Mouse (Mus musculus): ENCODE measurements around the gene Plekho2. TPM values are rescaled to one million over a fixed set of nuclear protein-coding genes. Genes with fewer than 3 reads are reported as not detected.

Plekho2 gene
- polyA plus RNA-seq, 1 experiment from 2014 or later: 29.5 TPM

DNA sequence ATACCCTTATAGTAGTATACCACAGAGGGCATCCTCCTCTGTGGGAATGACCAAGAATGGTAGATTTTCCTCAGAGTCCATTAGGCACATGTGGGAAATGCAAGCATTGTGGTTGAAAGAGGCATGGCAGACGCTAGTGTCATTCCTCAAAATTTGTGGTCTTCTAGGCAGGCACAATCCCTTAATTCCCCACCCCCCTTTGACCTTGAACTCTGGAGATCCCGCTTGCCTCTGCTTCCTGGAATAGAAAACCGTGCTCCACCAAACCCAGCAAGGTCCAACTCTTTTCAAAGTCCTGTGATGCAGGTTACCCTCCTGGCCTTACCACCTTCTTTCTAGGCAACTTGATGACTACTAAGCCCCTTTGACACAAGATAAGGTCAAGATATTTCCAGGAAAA lies 12.9 kb upstream of the Plekho2 start:
- H3K4me2 ChIP-seq: no peak overlapping the region
- no peaks in the 10 kb centered on the region for H3K27me3 ChIP-seq (replicated peaks; ENCODE audit: control insufficient read depth, insufficient read depth, low read length)
- DNase-seq (ENCODE audit: low spot score) (no peak), ATAC-seq (replicated peaks; ENCODE audit: low FRiP score) (no peak)
- no peak overlapping the region for H3K27ac ChIP-seq (ENCODE audit: low read depth, low read length)
- no peak overlapping the region for H3K4me3 ChIP-seq (ENCODE audit: low read depth, low read length)
- H3K36me3 ChIP-seq (ENCODE audit: control insufficient read depth, insufficient read depth, low read length): peaks cover 45% of the 10 kb centered on the region
- H3K9me3 ChIP-seq (ENCODE audit: control insufficient read depth, low read length): no peaks in the 10 kb centered on the region
- H3K4me1 ChIP-seq (replicated peaks; ENCODE audit: control insufficient read depth, insufficient read depth, low read length): peaks cover 12% of the 10 kb centered on the region
- H3K9ac ChIP-seq (ENCODE audit: low read depth, low read length): no peak overlapping the region
- WGBS: 83% methylated on average over 3 of the region's 3 CpGs

DNA sequence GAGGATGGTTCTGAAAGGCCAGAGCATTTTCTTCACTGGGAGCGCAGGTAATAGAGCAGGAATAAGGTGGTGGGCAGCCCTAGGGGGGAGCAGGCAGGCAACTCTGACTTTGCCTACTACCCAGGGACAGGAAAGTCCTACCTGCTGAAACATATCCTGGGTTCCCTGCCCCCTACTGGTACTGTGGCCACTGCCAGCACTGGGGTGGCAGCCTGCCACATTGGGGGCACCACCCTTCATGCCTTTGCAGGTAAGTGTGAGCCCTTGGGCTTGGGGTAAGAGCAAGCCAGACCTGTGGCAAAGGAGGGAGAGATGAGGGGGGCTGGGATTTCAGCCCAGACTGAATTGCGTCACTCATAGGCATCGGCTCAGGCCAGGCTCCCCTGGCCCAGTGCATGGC lies 9.3 kb upstream of the Plekho2 start:
- Histone ChIP-seq H3K27me3 (replicated peaks; ENCODE audit: control insufficient read depth, insufficient read depth, low read length) (no peaks in the 10 kb centered on the region), H3K9ac (ENCODE audit: low read depth, low read length) (peak overlapping the region; percentile 83; the same call in 1 of the 2 replicates), H3K4me1 (replicated peaks; ENCODE audit: control insufficient read depth, insufficient read depth, low read length) (peaks cover 14% of the 10 kb centered on the region), H3K36me3 (ENCODE audit: control insufficient read depth, insufficient read depth, low read length) (peaks cover 37% of the 10 kb centered on the region), H3K4me3 (ENCODE audit: low read depth, low read length) (peak overlapping the region; percentile 64), H3K27ac (ENCODE audit: low read depth, low read length) (no peak overlapping the region), H3K9me3 (ENCODE audit: control insufficient read depth, low read length) (no peaks in the 10 kb centered on the region), H3K4me2 (peak overlapping the region; percentile 81)
- DNase-seq (ENCODE audit: low spot score) (no peak), ATAC-seq (replicated peaks; ENCODE audit: low FRiP score) (no peak)
- WGBS: 89% methylated on average over 3 of the region's 3 CpGs

- H3K27ac ChIP-seq (ENCODE audit: low read depth, low read length): peak overlapping the region; percentile 51
- peak; percentile 45 for ATAC-seq (replicated peaks; ENCODE audit: low FRiP score)
- peaks cover 17% of the 10 kb centered on the region for H3K4me1 ChIP-seq (replicated peaks; ENCODE audit: control insufficient read depth, insufficient read depth, low read length)
- peak; percentile 69 for DNase-seq (ENCODE audit: low spot score)
- no peaks in the 10 kb centered on the region for H3K27me3 ChIP-seq (replicated peaks; ENCODE audit: control insufficient read depth, insufficient read depth, low read length)
- H3K36me3 ChIP-seq (ENCODE audit: control insufficient read depth, insufficient read depth, low read length): peaks cover 25% of the 10 kb centered on the region
- under 1% methylated on average over 64 of the region's 64 CpGs for WGBS
- H3K9ac ChIP-seq (ENCODE audit: low read depth, low read length): peak overlapping the region; percentile 83
- H3K9me3 ChIP-seq (ENCODE audit: control insufficient read depth, low read length): no peaks in the 10 kb centered on the region
- H3K4me2 ChIP-seq: peak overlapping the region; percentile 81
- peak overlapping the region; percentile 64 for H3K4me3 ChIP-seq (ENCODE audit: low read depth, low read length)
These were observed 7.9 kb upstream of the Plekho2 start for GRCm38 (mm10) chr9:65587573-65588358.

- Histone ChIP-seq H3K4me2 (peak overlapping the region; percentile 81), H3K27ac (ENCODE audit: low read depth, low read length) (peak overlapping the region; percentile 51), H3K4me1 (replicated peaks; ENCODE audit: control insufficient read depth, insufficient read depth, low read length) (peaks cover 17% of the 10 kb centered on the region), H3K9ac (ENCODE audit: low read depth, low read length) (peak overlapping the region; percentile 83), H3K27me3 (replicated peaks; ENCODE audit: control insufficient read depth, insufficient read depth, low read length) (no peaks in the 10 kb centered on the region), H3K36me3 (ENCODE audit: control insufficient read depth, insufficient read depth, low read length) (peaks cover 24% of the 10 kb centered on the region), H3K4me3 (ENCODE audit: low read depth, low read length) (peak overlapping the region; percentile 64), H3K9me3 (ENCODE audit: control insufficient read depth, low read length) (no peaks in the 10 kb centered on the region)
- DNase-seq (ENCODE audit: low spot score): peak; percentile 63
- WGBS: 0% methylated on average over 6 of the region's 6 CpGs
- no peak; the same call in 1 of the 2 replicates for ATAC-seq (replicated peaks; ENCODE audit: low FRiP score)
These were observed 7.4 kb upstream of the Plekho2 start for GRCm38 (mm10) chr9:65587270-65587572.

GRCm38 (mm10) chr9:65586406-65587269 lies 6.8 kb upstream of the Plekho2 start, which contains the start of gene Pif1:
Pif1 (plus strand) TSS chr9:65587160.
- H3K27ac ChIP-seq (ENCODE audit: low read depth, low read length): peak within 1 kb of the TSS; percentile 51
- WGBS: 9% methylated on average over 28 of the region's 28 CpGs
- DNase-seq (ENCODE audit: low spot score) (peak; percentile 88), ATAC-seq (replicated peaks; ENCODE audit: low FRiP score) (peak; percentile 83)
- H3K4me3 ChIP-seq (ENCODE audit: low read depth, low read length): peak within 1 kb of the TSS; percentile 64
- H3K4me1 ChIP-seq (replicated peaks; ENCODE audit: control insufficient read depth, insufficient read depth, low read length): peaks cover 17% of the 10 kb centered on the region
- H3K9me3 ChIP-seq (ENCODE audit: control insufficient read depth, low read length): no peaks in the 10 kb centered on the region
- peak within 1 kb of the TSS; percentile 83 for H3K9ac ChIP-seq (ENCODE audit: low read depth, low read length)
- H3K4me2 ChIP-seq: peak within 1 kb of the TSS; percentile 81
- H3K27me3 ChIP-seq (replicated peaks; ENCODE audit: control insufficient read depth, insufficient read depth, low read length): no peaks in the 10 kb centered on the region
- H3K36me3 ChIP-seq (ENCODE audit: control insufficient read depth, insufficient read depth, low read length): peaks cover 21% of the 10 kb centered on the region

GRCm38 (mm10) chr9:65583045-65583444 lies 3.2 kb upstream of the Plekho2 start:
- peak overlapping the region; percentile 14; the same call in 1 of the 2 replicates for H3K4me2 ChIP-seq
- no peak overlapping the region for H3K9ac ChIP-seq (ENCODE audit: low read depth, low read length)
- no peak for ATAC-seq (replicated peaks; ENCODE audit: low FRiP score)
- peaks cover 22% of the 10 kb centered on the region for H3K4me1 ChIP-seq (replicated peaks; ENCODE audit: control insufficient read depth, insufficient read depth, low read length)
- DNase-seq (ENCODE audit: low spot score): no peak
- WGBS: 8% methylated on average over 8 of the region's 8 CpGs
- H3K9me3 ChIP-seq (ENCODE audit: control insufficient read depth, low read length): no peaks in the 10 kb centered on the region
- no peak overlapping the region for H3K4me3 ChIP-seq (ENCODE audit: low read depth, low read length)
- H3K27me3 ChIP-seq (replicated peaks; ENCODE audit: control insufficient read depth, insufficient read depth, low read length): no peaks in the 10 kb centered on the region
- H3K27ac ChIP-seq (ENCODE audit: low read depth, low read length): no peak overlapping the region; the same call in 1 of the 2 replicates
- H3K36me3 ChIP-seq (ENCODE audit: control insufficient read depth, insufficient read depth, low read length): no peaks in the 10 kb centered on the region

DNA sequence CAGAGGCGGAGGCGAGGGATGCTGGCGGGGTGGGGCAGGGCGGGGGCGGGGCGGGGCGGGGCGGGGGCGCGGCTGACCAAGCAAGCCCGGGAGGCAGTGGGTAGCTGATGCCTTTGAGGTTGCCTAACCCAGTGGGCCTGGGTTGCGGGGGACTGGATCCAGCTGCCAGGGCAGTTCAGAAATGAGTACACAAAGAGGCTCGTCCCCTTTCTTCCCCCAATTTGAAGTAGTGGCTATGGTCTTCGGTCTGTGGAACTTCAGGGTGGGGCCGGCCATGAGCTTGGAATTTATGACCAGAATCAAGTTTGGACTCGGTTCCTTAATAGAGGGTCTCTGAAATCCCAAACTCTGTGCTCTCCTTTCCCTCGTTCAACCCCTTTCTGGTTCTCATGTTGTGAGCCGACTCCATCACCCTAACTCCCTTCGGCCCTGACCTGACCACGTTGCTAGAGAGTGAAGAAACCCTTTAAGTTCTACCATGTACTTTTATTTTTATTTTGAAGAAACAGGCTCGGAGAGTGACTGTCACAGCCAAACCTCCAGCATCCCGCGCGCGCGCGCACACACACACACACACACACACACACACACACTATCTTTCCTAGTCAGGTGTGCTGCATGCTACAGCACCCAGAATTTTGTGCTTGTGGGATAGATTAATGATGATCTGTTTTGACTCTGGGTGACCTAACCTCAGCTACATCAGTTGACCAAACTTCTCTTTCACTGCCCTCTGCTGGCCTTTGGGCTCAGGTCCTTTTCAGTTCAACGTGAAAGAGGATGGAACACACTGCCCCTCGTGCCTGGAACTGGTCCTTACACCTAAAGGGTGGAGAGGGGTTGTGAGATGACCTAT lies 789 bp upstream of the Plekho2 start:
- H3K36me3 ChIP-seq (ENCODE audit: control insufficient read depth, insufficient read depth, low read length): no peaks in the 10 kb centered on the region
- 6% methylated on average over 22 of the region's 29 CpGs for WGBS
- peak overlapping the region; percentile 84 for H3K4me2 ChIP-seq
- ATAC-seq (replicated peaks; ENCODE audit: low FRiP score) (peak; percentile 61), DNase-seq (ENCODE audit: low spot score) (peak; percentile 75)
- H3K9me3 ChIP-seq (ENCODE audit: control insufficient read depth, low read length): no peaks in the 10 kb centered on the region
- peak overlapping the region; percentile 91 for H3K27ac ChIP-seq (ENCODE audit: low read depth, low read length)
- peak overlapping the region; percentile 53 for H3K9ac ChIP-seq (ENCODE audit: low read depth, low read length)
- no peaks in the 10 kb centered on the region for H3K27me3 ChIP-seq (replicated peaks; ENCODE audit: control insufficient read depth, insufficient read depth, low read length)
- H3K4me1 ChIP-seq (replicated peaks; ENCODE audit: control insufficient read depth, insufficient read depth, low read length): peaks cover 41% of the 10 kb centered on the region
- peak overlapping the region; percentile 73 for H3K4me3 ChIP-seq (ENCODE audit: low read depth, low read length)

DNA sequence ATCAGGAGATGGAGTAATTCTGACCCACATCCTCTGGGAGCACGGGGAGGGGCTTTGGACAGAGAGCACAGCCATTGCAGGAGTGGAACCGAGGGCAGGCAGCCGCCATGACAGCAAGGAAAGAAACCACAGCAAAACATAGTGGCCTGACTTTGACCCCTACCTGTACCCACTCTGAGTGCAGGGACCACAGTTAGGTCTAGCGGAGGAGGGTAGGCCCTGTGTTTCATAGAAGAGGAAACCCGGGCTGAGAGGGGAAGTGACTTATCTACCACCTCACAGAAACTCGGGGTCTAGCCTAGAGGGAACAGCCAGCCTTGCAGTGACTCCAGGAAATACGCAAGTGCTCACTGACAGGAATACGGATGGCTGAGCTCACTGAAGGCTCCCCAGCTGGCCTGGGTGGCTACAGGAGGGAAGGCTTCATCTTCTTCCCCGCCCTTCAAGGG lies 1.0 kb downstream of the Plekho2 start:
- H3K27me3 ChIP-seq (replicated peaks; ENCODE audit: control insufficient read depth, insufficient read depth, low read length): no peaks in the 10 kb centered on the region
- H3K4me3 ChIP-seq (ENCODE audit: low read depth, low read length): peak overlapping the region; percentile 73
- H3K9ac ChIP-seq (ENCODE audit: low read depth, low read length): peak overlapping the region; percentile 69
- no peaks in the 10 kb centered on the region for H3K9me3 ChIP-seq (ENCODE audit: control insufficient read depth, low read length)
- H3K36me3 ChIP-seq (ENCODE audit: control insufficient read depth, insufficient read depth, low read length): no peaks in the 10 kb centered on the region
- peak overlapping the region; percentile 84 for H3K4me2 ChIP-seq
- WGBS: 25% methylated on average over 9 of the region's 9 CpGs
- no peak; the same call in 1 of the 2 replicates for ATAC-seq (replicated peaks; ENCODE audit: low FRiP score)
- peaks cover 53% of the 10 kb centered on the region for H3K4me1 ChIP-seq (replicated peaks; ENCODE audit: control insufficient read depth, insufficient read depth, low read length)
- no peak for DNase-seq (ENCODE audit: low spot score)
- H3K27ac ChIP-seq (ENCODE audit: low read depth, low read length): peak overlapping the region; percentile 91
